Mouse (Mus musculus) 3134 (cell line): Measurements from ENCODE around the gene Pnpla8.
"Not testable (repeated sequence)": the region's sequence is repeated elsewhere in the genome, so short reads cannot be mapped to it uniquely, and the experiment has no call there.

Source experiments
- DNase-seq: peaks from one replicate; pipeline ENCODE4 v3.0.0-alpha.2; 2011; ENCODE audit warnings: low spot score; ENCODE audit not compliant: insufficient read length; ENCODE audit errors: extremely low read depth

The Pnpla8 gene

GRCm38 (mm10) chr12:44221070-44221469, at the start of gene Pnpla8:
Gene Pnpla8 (plus strand): TSS chr12:44221370.
- DNase-seq, result not testable (repeated sequence)

DNA sequence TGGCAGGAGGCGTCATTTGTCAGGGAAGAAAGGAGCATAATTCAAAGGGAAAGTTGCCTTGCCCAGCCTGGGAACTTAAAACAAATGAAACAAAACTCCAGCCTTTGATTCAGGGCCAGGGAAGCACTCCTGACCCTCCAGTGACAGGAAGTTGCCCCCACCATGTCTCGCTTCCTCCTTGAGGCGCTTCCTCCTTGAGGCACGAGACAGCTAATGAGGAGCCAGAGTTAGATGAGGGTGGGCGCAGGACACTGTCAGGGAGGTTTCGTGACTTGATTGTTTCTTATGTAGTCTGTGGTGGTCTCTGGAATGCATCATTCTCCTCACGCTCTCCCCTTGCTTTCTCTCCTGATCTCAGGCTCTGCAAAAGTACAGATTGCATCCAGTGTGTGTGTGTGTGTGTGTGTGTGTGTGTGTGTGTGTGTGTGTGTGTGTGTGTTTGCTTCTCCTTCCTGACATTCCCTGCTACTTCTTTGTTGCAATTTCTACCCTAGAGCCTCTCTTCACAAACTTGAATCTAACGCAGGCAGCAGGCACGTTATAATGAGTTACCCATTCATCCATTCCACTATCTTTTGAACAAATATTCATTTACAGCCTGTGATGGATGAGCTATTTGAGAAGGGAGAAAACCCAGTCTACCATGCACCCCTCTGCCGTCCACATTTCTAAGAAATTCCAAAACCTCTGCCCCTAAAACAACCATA, 44.7 kb upstream of the Pnpla8 start:
- DNase-seq, result no peak

DNA sequence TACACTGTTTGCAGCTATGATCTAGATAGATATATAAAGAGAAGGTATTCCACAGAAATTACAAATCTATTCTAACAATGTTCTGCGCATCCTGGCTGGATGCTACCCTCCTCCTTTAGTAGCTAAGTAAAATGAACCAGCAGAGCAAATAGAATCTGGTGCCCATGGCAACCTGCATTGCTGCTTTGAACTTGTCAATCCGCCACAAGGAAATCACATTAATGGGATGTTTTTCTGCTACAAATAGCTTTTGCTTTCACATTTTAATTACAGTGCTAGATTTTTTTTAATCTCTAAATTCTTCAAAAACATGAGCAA, 44.2 kb upstream of the Pnpla8 start:
- no peak for DNase-seq

DNA sequence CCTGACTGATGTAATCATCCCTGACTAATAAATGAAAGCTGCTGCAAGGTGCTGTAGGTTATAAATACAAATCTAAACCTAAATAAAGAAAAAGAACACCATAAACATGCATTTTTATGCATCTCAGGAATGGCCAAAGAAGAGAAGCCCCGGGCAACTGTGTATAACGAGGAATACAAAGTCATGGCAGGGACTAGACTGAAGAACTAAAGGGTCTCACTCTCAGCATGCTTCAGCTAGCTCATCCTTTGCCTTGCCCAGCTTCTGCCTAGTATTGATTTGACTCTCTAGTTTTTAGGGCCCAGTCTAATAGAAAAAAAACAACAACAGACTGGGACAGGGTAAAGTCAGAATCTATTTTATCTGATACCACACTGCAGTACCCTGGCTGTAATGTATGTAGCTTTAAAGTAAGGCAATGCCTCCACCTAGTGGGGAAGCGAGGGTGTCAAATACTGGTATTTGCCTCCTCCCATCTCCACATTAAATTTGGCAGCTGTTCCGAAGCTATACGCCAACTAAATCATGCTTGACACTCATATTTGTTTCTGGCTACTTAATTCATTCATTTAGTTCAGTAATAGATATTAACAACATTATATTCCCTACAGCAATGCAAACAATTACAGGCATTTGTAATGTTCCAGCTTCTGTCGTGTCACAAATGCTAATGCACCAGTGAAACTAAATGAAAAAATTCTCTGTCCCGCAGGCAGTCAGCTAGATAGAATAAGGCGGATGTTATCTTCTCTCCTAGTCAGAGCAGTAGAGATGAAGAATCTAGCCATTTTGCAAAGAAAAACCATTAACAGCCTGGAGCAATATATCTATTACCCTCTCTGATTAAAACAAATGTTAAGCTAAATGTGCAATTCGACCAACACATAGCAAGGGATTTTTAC, 39.8 kb upstream of the Pnpla8 start:
- no peak for DNase-seq

DNA sequence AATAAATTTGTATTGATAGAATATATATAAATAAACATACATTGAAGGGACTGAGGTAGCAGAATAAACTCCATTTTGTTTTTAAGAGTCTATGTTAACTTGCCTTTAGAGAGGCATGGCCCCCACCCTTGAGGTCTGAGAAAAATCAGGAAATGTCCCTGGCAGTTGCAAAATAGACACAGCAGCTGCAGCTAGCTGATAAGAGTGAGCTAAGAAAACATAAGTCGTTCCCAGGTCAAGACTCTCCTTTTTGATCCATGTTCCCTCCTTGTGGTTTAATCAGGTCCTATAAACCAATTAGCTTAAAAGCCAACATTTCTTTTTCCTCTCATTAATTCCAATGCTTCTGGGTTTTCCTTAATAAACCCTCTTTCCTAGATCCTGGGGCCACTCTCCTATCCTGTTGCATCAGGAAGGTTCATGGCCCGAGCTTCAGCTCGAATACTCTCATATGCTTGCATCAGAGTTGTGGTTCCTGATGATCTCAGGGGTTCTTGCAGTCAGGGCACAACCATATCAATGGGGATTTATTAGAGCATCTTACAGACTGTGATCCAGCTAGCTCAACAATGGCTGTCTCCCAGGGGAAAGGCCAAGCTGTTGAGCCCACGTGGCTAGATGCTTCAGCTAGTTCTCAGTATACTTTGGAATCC, 23.2 kb upstream of the Pnpla8 start:
- no peak for DNase-seq

- DNase-seq, result no peak
These were observed 11.9 kb upstream of the Pnpla8 start for GRCm38 (mm10) chr12:44209141-44209823.

GRCm38 (mm10) chr12:44209824-44210752, 11.1 kb upstream of the Pnpla8 start, which contains the start of gene Dnajb9:
Gene Dnajb9 (minus strand): TSS chr12:44210326.
- peak; percentile 97 for DNase-seq

- no peak for DNase-seq
These were observed 9.6 kb upstream of the Pnpla8 start for GRCm38 (mm10) chr12:44211555-44211954.

GRCm38 (mm10) chr12:44221651-44222356, 634 bp downstream of the Pnpla8 start:
- DNase-seq, result no peak

DNA sequence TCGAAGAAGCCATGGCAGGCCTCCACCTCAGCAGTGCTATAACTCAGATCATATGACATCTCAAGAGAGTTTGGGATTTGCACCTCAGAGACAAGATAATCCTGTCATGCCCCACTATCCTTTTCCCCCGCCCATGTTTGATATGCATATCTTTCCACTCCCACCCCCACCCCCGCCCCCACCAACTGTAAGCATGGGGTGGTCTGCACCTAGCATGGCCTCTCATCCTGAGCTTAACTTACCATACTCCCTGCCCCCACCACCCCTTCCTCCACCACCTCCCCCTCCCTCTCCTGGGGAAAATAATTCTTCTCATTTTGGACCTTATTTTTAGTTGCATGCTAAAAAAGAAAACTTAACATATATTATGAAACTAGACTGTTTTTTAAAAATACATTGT, 1.9 kb downstream of the Pnpla8 start:
- no peak for DNase-seq

DNA sequence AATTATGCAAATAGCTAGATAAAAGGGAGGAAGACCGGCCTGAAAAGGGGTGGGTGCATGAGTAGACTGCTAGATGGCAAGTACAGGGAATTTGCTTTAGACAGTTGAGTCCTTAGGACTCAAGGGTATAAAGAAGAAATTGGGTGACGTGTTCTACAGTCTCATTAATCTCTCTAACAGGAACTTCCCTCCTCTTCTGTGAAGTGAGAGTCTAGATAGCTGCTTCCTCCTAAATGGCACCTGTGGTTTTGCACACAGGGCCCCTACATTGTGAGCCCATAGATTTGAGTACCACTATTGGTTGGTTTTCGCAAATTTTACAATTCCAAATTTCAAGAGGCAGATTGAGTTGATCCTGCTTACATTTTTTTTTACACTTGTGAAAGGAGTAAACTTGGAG, 3.5 kb downstream of the Pnpla8 start:
- no peak for DNase-seq

DNA sequence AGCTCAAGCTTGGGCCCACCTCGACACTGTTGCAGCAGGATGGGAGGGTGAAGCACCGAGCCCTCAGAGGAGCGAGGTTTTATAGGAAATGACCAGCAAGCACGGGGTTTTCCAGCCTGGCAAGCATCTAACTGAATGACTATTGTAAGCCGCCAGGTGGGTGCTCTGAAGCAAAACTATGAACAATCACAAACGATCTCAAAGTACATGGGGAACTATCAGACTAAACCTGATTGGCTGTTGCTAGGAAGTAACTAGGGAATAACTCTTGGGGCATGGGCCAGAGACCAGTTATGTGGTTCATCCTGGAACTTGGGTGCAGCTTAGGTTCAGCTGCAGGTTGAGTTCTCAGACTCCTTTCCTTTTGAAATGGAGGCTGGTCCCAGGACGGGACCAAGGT, 19.9 kb downstream of the Pnpla8 start:
- no peak for DNase-seq

GRCm38 (mm10) chr12:44242407-44242806, 21.2 kb downstream of the Pnpla8 start:
- no peak for DNase-seq

- no peak for DNase-seq
These were observed 24.6 kb downstream of the Pnpla8 start for GRCm38 (mm10) chr12:44245739-44246138.

DNA sequence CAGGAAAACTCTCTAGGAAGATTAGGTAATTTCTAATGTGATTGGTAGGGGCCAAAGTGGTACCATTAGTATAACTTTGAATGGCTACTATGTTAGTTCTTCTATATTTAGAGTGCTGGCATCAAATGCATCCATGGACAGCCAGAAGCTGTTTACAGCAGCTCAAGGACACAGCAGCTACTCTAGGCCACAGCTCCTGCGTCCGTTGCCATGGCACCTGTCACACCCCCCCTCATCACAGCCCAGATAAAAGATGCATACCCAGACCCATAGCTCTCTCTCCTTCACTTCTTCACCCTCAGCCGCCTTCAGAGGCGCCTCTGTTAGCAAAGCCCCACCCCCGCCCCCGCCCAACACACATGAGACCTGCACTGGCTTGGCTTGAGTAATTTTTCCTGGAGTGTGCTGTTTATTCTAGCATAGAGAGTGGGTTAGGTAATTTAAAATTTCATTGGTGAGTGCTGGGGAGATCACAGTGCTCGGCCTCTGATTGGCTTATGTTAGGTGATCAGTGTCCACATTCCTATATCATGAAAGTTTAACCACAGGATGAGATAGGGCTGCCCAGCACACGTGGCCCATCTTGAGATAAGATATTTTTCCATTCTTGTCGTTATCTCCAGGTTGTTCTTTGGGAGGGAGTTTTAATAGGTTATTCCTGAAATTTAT, 27.3 kb downstream of the Pnpla8 start:
- DNase-seq, result no peak

- DNase-seq, result no peak
These were observed 41.4 kb downstream of the Pnpla8 start for GRCm38 (mm10) chr12:44262612-44263011.

DNA sequence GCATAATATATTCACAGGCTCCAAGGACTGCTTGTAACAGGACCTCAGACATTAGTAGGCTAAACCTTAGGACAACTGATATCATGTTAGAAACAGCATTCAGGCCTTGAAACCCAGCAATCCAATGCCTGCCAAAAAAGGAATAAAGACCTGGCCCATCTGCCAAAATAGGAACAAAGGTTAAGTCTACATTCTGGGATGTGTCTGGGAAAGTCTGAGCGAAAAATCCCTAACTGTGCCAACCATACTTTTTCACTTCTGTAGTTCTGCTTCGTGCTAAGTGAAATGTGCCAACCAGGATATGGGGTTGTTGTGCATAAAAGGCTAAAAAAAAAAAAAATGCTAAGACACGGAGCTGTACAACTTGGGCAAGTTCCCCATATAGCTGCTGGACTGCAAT, 44.5 kb downstream of the Pnpla8 start:
- DNase-seq, result no peak

DNA sequence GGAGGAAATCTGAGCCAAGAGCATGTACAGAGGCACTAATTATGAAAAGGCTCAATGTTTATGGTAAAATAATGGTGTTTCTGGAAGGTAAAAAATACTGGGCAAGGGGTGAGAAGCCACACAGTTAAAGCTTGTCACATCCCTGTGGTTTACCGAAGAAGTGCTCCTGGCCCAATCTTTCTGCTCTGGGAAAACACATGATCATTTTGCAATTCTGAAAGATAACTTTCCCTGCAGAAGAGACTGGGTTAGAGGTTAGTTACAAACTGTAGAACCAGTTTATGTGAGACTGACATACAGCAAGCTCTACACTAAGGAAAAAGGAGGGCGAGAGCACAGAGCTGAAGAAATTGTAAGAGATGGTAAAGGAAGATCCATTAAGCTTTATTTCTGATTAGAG, 46.0 kb downstream of the Pnpla8 start:
- no peak for DNase-seq
